Mouse (Mus musculus): ENCODE measurements at regions not wholly inside any gene's neighbourhood (a gene's known extent, or its start where the extent isn't known, plus 50 kb on each side); places are given as distances from the start of the nearest gene placed in this dataset.
"Not testable (repeated sequence)": the region's sequence is repeated elsewhere in the genome, so short reads cannot be mapped to it uniquely, and the experiment has no call there.

GRCm38 (mm10) chr13:3405783-3406182 is 132.1 kb upstream of the Gdi2 start:
- TF ChIP-seq CTCF, POLR2A (IDR thresholded peaks at IDR 0.05; ENCODE audit: insufficient read depth, low read depth, low read length): not testable (repeated sequence)

Data from olfactory bulb, adult 2 months (tissue).